In the genomic region with DNA sequence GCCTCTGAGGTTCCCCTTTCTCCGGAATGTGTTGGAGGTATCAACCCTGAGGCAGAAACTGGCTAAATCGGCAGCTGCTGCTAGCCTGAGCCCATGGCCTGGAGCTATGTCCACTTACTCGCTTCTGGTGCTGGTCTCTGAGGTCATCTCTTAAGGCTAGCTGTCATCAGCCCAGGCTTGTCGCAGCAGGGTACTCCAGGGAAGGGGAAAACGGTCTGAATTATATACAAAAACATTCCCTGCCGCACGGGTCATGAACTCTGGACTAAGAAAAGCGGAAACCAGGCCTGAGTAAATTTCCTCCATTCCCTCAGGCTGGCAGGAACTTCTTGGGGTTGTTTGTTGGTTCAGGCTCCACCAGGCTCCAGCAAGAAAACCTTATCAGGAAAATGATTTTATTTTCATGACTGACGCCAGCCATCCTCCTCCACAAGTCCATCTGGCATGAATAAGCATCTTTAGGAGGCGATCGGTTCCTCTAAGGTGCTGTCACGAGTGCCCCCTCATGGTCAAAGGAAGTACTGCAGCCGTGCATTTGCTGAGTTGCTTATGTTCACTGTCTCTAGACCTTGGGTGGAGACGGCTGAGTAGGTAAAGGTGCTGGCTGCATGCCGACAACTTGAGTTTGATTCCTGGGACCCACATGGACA, we compare ENCODE assay signal across 8 mouse cellular contexts. TPM values are rescaled to one million over a fixed set of nuclear protein-coding genes. Genes with fewer than 3 reads are reported as not detected.
A peak's percentile ranks its signal among the peaks of the same experiment; 100 is the strongest.
DNase-seq lines count a peak whose midpoint lies in the region; ATAC-seq and TF ChIP-seq lines count a peak whose summit lies in the region.

No protein-coding gene starts in this region.

- H3K36me3 ChIP-seq in megakaryocyte, embryonic 14.5 days (replicated peaks; ENCODE audit: low read length) = peaks cover 3% of the 10 kb centered on the region

- H3K4me3 ChIP-seq in gastrocnemius, adult 2 months = peak overlapping the region; percentile 48
- peak overlapping the region; percentile 74 for H3K4me3 ChIP-seq in megakaryocyte, embryonic 14.5 days (replicated peaks)

- no peak; the same call in none of the 2 replicates for TF ChIP-seq CTCF in gastrocnemius, adult 2 months (IDR thresholded peaks at IDR 0.05)

- ATAC-seq in common myeloid progenitor, adult 5-6 weeks (replicated peaks; ENCODE audit: low read depth, poor library complexity, severe bottlenecking) = peak; percentile 78

- H3K27ac ChIP-seq in gastrocnemius, adult 2 months = peak overlapping the region; percentile 77

- peaks cover 54% of the 10 kb centered on the region for H3K4me1 ChIP-seq in megakaryocyte, embryonic 14.5 days

- peaks cover 19% of the 10 kb centered on the region for H3K27me3 ChIP-seq in megakaryocyte, embryonic 14.5 days (replicated peaks)

- intact Hi-C loops in gastrocnemius, adult 2 months (cut with DNase I) = loop anchor here (2.0 kb wide), 2 partner anchors 45 to 115 kb away; no protein-coding TSS in a partner anchor

- H3K9me3 ChIP-seq in megakaryocyte, embryonic 14.5 days = peaks cover 10% of the 10 kb centered on the region

- peak; percentile 96 for DNase-seq in ZHBTc4 (ENCODE audit: low read depth, low spot score)
- peak; percentile 92 for DNase-seq in gastrocnemius, adult 2 months
- DNase-seq in hindlimb bud, embryonic 11.5 days (ENCODE audit: extremely low spot score, low read depth, low spot score) = peak; percentile 95
- DNase-seq in left cerebral cortex, adult 8-10 months (ENCODE audit: low spot score in 2 of 2) = peak; percentile 94 to 99
- DNase-seq in right cerebral cortex, postnatal 36 days (ENCODE audit: low spot score in 2 of 2) = peak; percentile 95 to 96
- DNase-seq in yolk sac, embryonic 10.5 days (ENCODE audit: low spot score) = peak; percentile 88

RNA-seq across cellular contexts. Expression of gene Armc7, which starts 1.7 kb away (rescaled TPM):
- total RNA-seq in common myeloid progenitor, adult 5-6 weeks (2017) = 4.2 and 6.5 TPM in 2 replicates
- total RNA-seq in gastrocnemius, adult 2 months (2021) = under 1 TPM; 0.95 to 0.99 TPM
- 10 to 100 TPM; 11.6 to 15.1 (median 13.4) TPM for total RNA-seq in left cerebral cortex, adult 8-10 months (2022)
- polyA plus RNA-seq in megakaryocyte, embryonic 14.5 days (2012; ENCODE audit: insufficient read depth, low replicate concordance) = 20.7 and 36.2 TPM in 2 replicates

RNA-seq across cellular contexts. Expression of gene Slc16a5, which starts 11.5 kb away (rescaled TPM):
- not detected in 2 replicates for total RNA-seq in common myeloid progenitor, adult 5-6 weeks (2017)
- total RNA-seq in gastrocnemius, adult 2 months (2021) = not detected
- total RNA-seq in left cerebral cortex, adult 8-10 months (2022) = not detected
- not detected in 2 replicates for polyA plus RNA-seq in megakaryocyte, embryonic 14.5 days (2012; ENCODE audit: insufficient read depth, low replicate concordance)

RNA-seq across cellular contexts. Expression of gene Nt5c, which starts 17.9 kb away (rescaled TPM):
- 92.2 and 98.6 TPM in 2 replicates for total RNA-seq in common myeloid progenitor, adult 5-6 weeks (2017)
- 1 to 10 TPM; 5.8 to 7.7 TPM for total RNA-seq in gastrocnemius, adult 2 months (2021)
- 10 to 100 TPM; 58.4 to 66.1 (median 61.0) TPM for total RNA-seq in left cerebral cortex, adult 8-10 months (2022)
- polyA plus RNA-seq in megakaryocyte, embryonic 14.5 days (2012; ENCODE audit: insufficient read depth, low replicate concordance) = 84.5 and 173 TPM in 2 replicates

RNA-seq across cellular contexts. Expression of gene Trim80, which starts 33.4 kb away (rescaled TPM):
- total RNA-seq in common myeloid progenitor, adult 5-6 weeks (2017) = not detected in 2 replicates
- not detected for total RNA-seq in gastrocnemius, adult 2 months (2021)
- under 1 TPM in 2 of 4 experiments, not detected in 2; 0.16 to 0.30 TPM for total RNA-seq in left cerebral cortex, adult 8-10 months (2022)
- polyA plus RNA-seq in megakaryocyte, embryonic 14.5 days (2012; ENCODE audit: insufficient read depth, low replicate concordance) = not detected in 2 replicates

RNA-seq across cellular contexts. Expression of gene Jpt1, which starts 40.4 kb away (rescaled TPM):
- total RNA-seq in common myeloid progenitor, adult 5-6 weeks (2017) = 152 and 171 TPM in 2 replicates
- total RNA-seq in gastrocnemius, adult 2 months (2021) = 10 to 100 TPM; 38.4 to 40.9 TPM
- total RNA-seq in left cerebral cortex, adult 8-10 months (2022) = 100 to 1,000 TPM; 125 to 152 (median 137) TPM
- polyA plus RNA-seq in megakaryocyte, embryonic 14.5 days (2012; ENCODE audit: insufficient read depth, low replicate concordance) = 334 and 807 TPM in 2 replicates

Comparison
In these comparisons a context has a peak if more than half of its experiments do, and no peak if none do; other contexts are left out.
1. Peak in every context shown above with its lines: DNase-seq, ATAC-seq, H3K4me3 ChIP-seq and H3K27ac ChIP-seq.
2. RNA of gene Nt5c, which starts 17.9 kb away (total RNA-seq): 92.2 to 98.6 TPM in common myeloid progenitor, adult 5-6 weeks and 58.4 to 66.1 TPM in left cerebral cortex, adult 8-10 months; 5.8 to 7.7 TPM in gastrocnemius, adult 2 months; every median in the first group is over 4 times any median in the second.